Comparison of ENCODE assay signal across 10 mouse cellular contexts in the genomic region with DNA sequence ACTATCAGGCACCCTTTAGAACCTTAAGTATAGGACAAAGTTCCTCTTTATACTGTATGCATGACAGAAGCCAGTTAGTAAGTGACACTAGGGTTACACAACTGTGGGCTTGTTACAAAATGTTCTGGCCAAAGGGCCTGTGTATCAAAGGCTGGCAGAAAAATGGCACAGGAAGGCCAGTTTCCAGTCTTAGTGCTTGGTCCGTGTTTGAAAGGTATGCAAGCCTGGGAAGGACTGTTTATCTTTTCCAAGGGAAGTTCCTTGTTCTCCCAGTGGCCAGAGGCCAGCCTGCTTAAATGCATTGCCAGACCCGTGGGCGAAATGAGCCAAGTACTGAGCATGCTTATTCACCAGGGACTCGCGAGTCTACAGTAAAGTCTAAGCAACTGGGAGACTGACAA. TPM values are rescaled to one million over a fixed set of nuclear protein-coding genes. Genes with fewer than 3 reads are reported as not detected.
DNase-seq lines count a peak whose midpoint lies in the region; ATAC-seq and TF ChIP-seq lines count a peak whose summit lies in the region.
"Had no signal": no experiment of that assay in that cellular context is flagged by ENCODE, and none has a peak within 500 bp of the region (broad histone marks: within the 10 kb centered on the region; RNA-seq: fewer than 3 reads in every experiment).

No protein-coding gene starts in this region.

- no peak overlapping the region for H3K9ac ChIP-seq in embryonic facial prominence, embryonic 14.5 days (ENCODE audit: low read depth, low read length)
- no peak overlapping the region for H3K9ac ChIP-seq in ES-E14 (ENCODE audit: insufficient read depth, low read depth, low read length, poor library complexity, severe bottlenecking)
- H3K9ac ChIP-seq in liver, embryonic 14.5 days (replicated peaks), result no peak overlapping the region
- H3K9ac ChIP-seq: embryonic facial prominence, embryonic 15.5 days had no signal

- no peak overlapping the region for H3K4me3 ChIP-seq in embryonic facial prominence, embryonic 14.5 days (ENCODE audit: low read depth, low read length)
- H3K4me3 ChIP-seq in embryonic facial prominence, embryonic 10.5 days, result no peak overlapping the region
- no peak overlapping the region for H3K4me3 ChIP-seq in ES-E14 (ENCODE audit: insufficient read depth in 1 of 2, low read depth in 1 of 2, low read length in 2 of 2, poor library complexity in 1 of 2, severe bottlenecking in 1 of 2)
- no peak overlapping the region for H3K4me3 ChIP-seq in liver, embryonic 14.5 days (ENCODE audit: insufficient read depth in 1 of 2, low read depth in 2 of 2, low read length in 2 of 2)
- H3K4me3 ChIP-seq: embryonic facial prominence, embryonic 15.5 days had no signal

- in situ Hi-C loops in ES-E14 (cut with MboI; ENCODE audit: low sequenced_read_pairs in 2 of 2, unreplicated experiment in 2 of 2), result no loop called here

- H3K36me3 ChIP-seq in embryonic facial prominence, embryonic 14.5 days (ENCODE audit: control insufficient read depth, insufficient read depth, low read length), result peaks cover 61% of the 10 kb centered on the region
- peaks cover 91% of the 10 kb centered on the region for H3K36me3 ChIP-seq in embryonic facial prominence, embryonic 10.5 days (replicated peaks)
- peaks cover 14% of the 10 kb centered on the region for H3K36me3 ChIP-seq in ES-E14 (ENCODE audit: control insufficient read depth, insufficient read depth, low read length, poor library complexity, severe bottlenecking)
- H3K36me3 ChIP-seq in liver, embryonic 14.5 days (replicated peaks; ENCODE audit: control insufficient read depth, insufficient read depth, low read depth), result peaks cover 19% of the 10 kb centered on the region

- no peak overlapping the region for H3K4me2 ChIP-seq in embryonic facial prominence, embryonic 14.5 days (ENCODE audit: low read depth, low read length)
- H3K4me2 ChIP-seq in liver, embryonic 14.5 days (ENCODE audit: low read depth), result 0 out of 2 replicates have a peak overlapping the region, but pooled peaks have one; percentile 31
- H3K4me2 ChIP-seq: embryonic facial prominence, embryonic 15.5 days had no signal

- no peaks in the 10 kb centered on the region for H3K9me3 ChIP-seq in embryonic facial prominence, embryonic 14.5 days (ENCODE audit: control insufficient read depth, low read length)
- no peaks in the 10 kb centered on the region for H3K9me3 ChIP-seq in embryonic facial prominence, embryonic 10.5 days
- no peaks in the 10 kb centered on the region for H3K9me3 ChIP-seq in ES-E14 (ENCODE audit: control insufficient read depth, insufficient read depth, low read depth, low read length)
- H3K9me3 ChIP-seq in liver, embryonic 14.5 days (ENCODE audit: control insufficient read depth, low read length), result no peaks in the 10 kb centered on the region
- H3K9me3 ChIP-seq: embryonic facial prominence, embryonic 15.5 days had no signal

- H3K4me1 ChIP-seq in embryonic facial prominence, embryonic 14.5 days (ENCODE audit: control insufficient read depth, insufficient read depth, low read length), result no peaks in the 10 kb centered on the region
- no peaks in the 10 kb centered on the region for H3K4me1 ChIP-seq in embryonic facial prominence, embryonic 10.5 days
- no peaks in the 10 kb centered on the region for H3K4me1 ChIP-seq in ES-E14 (ENCODE audit: control insufficient read depth in 2 of 2, insufficient read depth in 2 of 2, low read length in 2 of 2, poor library complexity in 1 of 2)
- H3K4me1 ChIP-seq in liver, embryonic 14.5 days (replicated peaks; ENCODE audit: control insufficient read depth in 2 of 2, insufficient read depth in 2 of 2, low read length in 1 of 2), result peaks cover 0 to 7% of the 10 kb centered on the region in 2 experiments; a peak in 2 of 4 replicates
- H3K4me1 ChIP-seq: embryonic facial prominence, embryonic 15.5 days had no signal

- TF ChIP-seq EP300 in liver, embryonic 14.5 days (IDR thresholded peaks at IDR 0.05; ENCODE audit: low read depth), result no peak

- DNase-seq in embryonic facial prominence, embryonic 14.5 days (ENCODE audit: low spot score), result peak; percentile 24
- no peak for DNase-seq in embryonic facial prominence, embryonic 10.5 days (ENCODE audit: low spot score)
- DNase-seq in ES-E14 (ENCODE audit: low read depth, low spot score), result no peak
- DNase-seq in liver, embryonic 14.5 days (ENCODE audit: low read depth in 3 of 3, low spot score in 3 of 3), result peak in 2 of 3 experiments; percentile 20 to 40
- DNase-seq in skeletal muscle tissue, adult 2 months (ENCODE audit: low read depth, low spot score), result peak; percentile 88
- DNase-seq in thymus, postnatal 10 days (ENCODE audit: low spot score in 2 of 2), result no peak

- no peak for TF ChIP-seq CTCF in liver, embryonic 14.5 days (IDR thresholded peaks at IDR 0.05; ENCODE audit: low read depth)

- no peaks in the 10 kb centered on the region for H3K27me3 ChIP-seq in embryonic facial prominence, embryonic 14.5 days (replicated peaks; ENCODE audit: control insufficient read depth, insufficient read depth, low read length)
- no peaks in the 10 kb centered on the region for H3K27me3 ChIP-seq in embryonic facial prominence, embryonic 10.5 days (replicated peaks; ENCODE audit: low read depth, poor library complexity, severe bottlenecking)
- H3K27me3 ChIP-seq in liver, embryonic 14.5 days (ENCODE audit: control insufficient read depth, insufficient read depth, low read length), result no peaks in the 10 kb centered on the region
- H3K27me3 ChIP-seq: embryonic facial prominence, embryonic 15.5 days had no signal

- no peak for ATAC-seq in embryonic facial prominence, embryonic 14.5 days (ENCODE audit: low read depth)
- peak; percentile 89 for ATAC-seq in common myeloid progenitor, adult 5-6 weeks (replicated peaks; ENCODE audit: low read depth, poor library complexity, severe bottlenecking)
- ATAC-seq in hematopoietic stem cell, adult 5-6 weeks (replicated peaks in 1 of 2; ENCODE audit: insufficient read depth in 1 of 2, low FRiP score in 2 of 2, low TSS enrichment in 1 of 2, low read depth in 1 of 2, poor library complexity in 2 of 2, severe bottlenecking in 2 of 2), result peak; percentile 77 to 82
- peak; percentile 39; the same call in 1 of the 2 replicates for ATAC-seq in liver, embryonic 14.5 days (ENCODE audit: insufficient read depth)

- H3K27ac ChIP-seq in embryonic facial prominence, embryonic 14.5 days (replicated peaks; ENCODE audit: low read depth, low read length), result no peak overlapping the region
- no peak overlapping the region for H3K27ac ChIP-seq in embryonic facial prominence, embryonic 10.5 days (replicated peaks)
- H3K27ac ChIP-seq in ES-E14 (ENCODE audit: insufficient read depth, low read depth, low read length, poor library complexity, severe bottlenecking), result 0 out of 2 replicates have a peak overlapping the region, but pooled peaks have one; percentile 31
- H3K27ac ChIP-seq in liver, embryonic 14.5 days, result no peak overlapping the region
- H3K27ac ChIP-seq: embryonic facial prominence, embryonic 15.5 days had no signal

- WGBS in embryonic facial prominence, embryonic 14.5 days, result 75% methylated on average over 5 of the region's 5 CpGs
- 83% methylated on average over 5 of the region's 5 CpGs for WGBS in embryonic facial prominence, embryonic 10.5 days
- 55% methylated on average over 5 of the region's 5 CpGs for WGBS in liver, embryonic 14.5 days (ENCODE audit: insufficient replicate concordance)

TF ChIP-seq in ES-E14, 5 proteins besides CTCF, POLR2A, EP300 and RAD21 (continues in another document):
- TF ChIP-seq ZNF384 (IDR thresholded peaks at IDR 0.05; ENCODE audit: low read depth, low read length) (no peak), ZC3H11A (IDR thresholded peaks at IDR 0.05; ENCODE audit: borderline replicate concordance, low read depth, low read length) (no peak), HCFC1 (IDR thresholded peaks at IDR 0.05; ENCODE audit: borderline replicate concordance, insufficient read depth, low read length) (no peak), MAFK (IDR thresholded peaks at IDR 0.05; ENCODE audit: insufficient read depth, low read depth, low read length) (no peak)

RNA-seq across cellular contexts. Expression of gene Edc3, which starts 15.0 kb away (rescaled TPM):
- 22.1 and 25.0 TPM in 2 replicates for polyA plus RNA-seq in embryonic facial prominence, embryonic 14.5 days (2014; fragmentation: Nextera tagmentation; extraction: Ambion mirVana)
- 45.5 and 46.7 TPM in 2 replicates for polyA plus RNA-seq in embryonic facial prominence, embryonic 10.5 days (2016; fragmentation: Nextera tagmentation; extraction: Ambion mirVana)
- 10.2 TPM in 2 replicates for total RNA-seq in ES-E14 (2012; rRNA removed)
- total RNA-seq in common myeloid progenitor, adult 5-6 weeks (2017), result 7.2 and 9.8 TPM in 2 replicates
- 5.4 and 8.0 TPM in 2 replicates for total RNA-seq in hematopoietic stem cell, adult 5-6 weeks (2017)
- 6.9 and 7.2 TPM in 2 replicates for polyA plus RNA-seq in liver, embryonic 14.5 days (2012; rRNA removed)
- 10.3 and 12.8 TPM in 2 replicates for polyA plus RNA-seq in liver, embryonic 14.5 days (2014; fragmentation: Nextera tagmentation; extraction: Ambion mirVana)

RNA-seq across cellular contexts. Expression of gene Cyp1a1, which starts 35.6 kb away (rescaled TPM):
- 0.08 TPM in 1 of 2 replicates, not detected in the other for polyA plus RNA-seq in embryonic facial prominence, embryonic 14.5 days (2014; fragmentation: Nextera tagmentation; extraction: Ambion mirVana)
- 0.07 TPM in 1 of 2 replicates, not detected in the other for polyA plus RNA-seq in embryonic facial prominence, embryonic 10.5 days (2016; fragmentation: Nextera tagmentation; extraction: Ambion mirVana)
- total RNA-seq in ES-E14 (2012; rRNA removed), result 0.74 and 1.0 TPM in 2 replicates
- total RNA-seq in common myeloid progenitor, adult 5-6 weeks (2017), result 0.50 TPM in 1 of 2 replicates, not detected in the other
- total RNA-seq in hematopoietic stem cell, adult 5-6 weeks (2017), result not detected in 2 replicates
- polyA plus RNA-seq in liver, embryonic 14.5 days (2012; rRNA removed), result 0.13 and 0.15 TPM in 2 replicates
- polyA plus RNA-seq in liver, embryonic 14.5 days (2014; fragmentation: Nextera tagmentation; extraction: Ambion mirVana), result not detected in 2 replicates
- polyA plus RNA-seq: neural tube, embryonic 11.5 days had no signal

RNA-seq across cellular contexts. Expression of gene Cyp1a2, which starts 39.8 kb away (rescaled TPM):
- not detected in 2 replicates for polyA plus RNA-seq in embryonic facial prominence, embryonic 14.5 days (2014; fragmentation: Nextera tagmentation; extraction: Ambion mirVana)
- not detected in 2 replicates for polyA plus RNA-seq in embryonic facial prominence, embryonic 10.5 days (2016; fragmentation: Nextera tagmentation; extraction: Ambion mirVana)
- total RNA-seq in ES-E14 (2012; rRNA removed), result 0.67 and 0.69 TPM in 2 replicates
- total RNA-seq in common myeloid progenitor, adult 5-6 weeks (2017), result not detected in 2 replicates
- total RNA-seq in hematopoietic stem cell, adult 5-6 weeks (2017), result not detected in 2 replicates
- polyA plus RNA-seq in liver, embryonic 14.5 days (2012; rRNA removed), result 0.06 and 0.11 TPM in 2 replicates
- polyA plus RNA-seq in liver, embryonic 14.5 days (2014; fragmentation: Nextera tagmentation; extraction: Ambion mirVana), result 0.11 and 0.18 TPM in 2 replicates
- polyA plus RNA-seq: embryonic facial prominence, embryonic 15.5 days; neural tube, embryonic 11.5 days had no signal

RNA-seq across cellular contexts. Expression of gene Clk3, which starts 42.3 kb away (rescaled TPM):
- polyA plus RNA-seq in embryonic facial prominence, embryonic 14.5 days (2014; fragmentation: Nextera tagmentation; extraction: Ambion mirVana), result 54.7 and 59.6 TPM in 2 replicates
- 93.6 and 94.8 TPM in 2 replicates for polyA plus RNA-seq in embryonic facial prominence, embryonic 10.5 days (2016; fragmentation: Nextera tagmentation; extraction: Ambion mirVana)
- 38.3 and 41.5 TPM in 2 replicates for total RNA-seq in ES-E14 (2012; rRNA removed)
- 38.1 and 40.5 TPM in 2 replicates for total RNA-seq in common myeloid progenitor, adult 5-6 weeks (2017)
- total RNA-seq in hematopoietic stem cell, adult 5-6 weeks (2017), result 73.3 and 89.1 TPM in 2 replicates
- polyA plus RNA-seq in liver, embryonic 14.5 days (2012; rRNA removed), result 110 and 136 TPM in 2 replicates
- polyA plus RNA-seq in liver, embryonic 14.5 days (2014; fragmentation: Nextera tagmentation; extraction: Ambion mirVana), result 88.0 and 95.0 TPM in 2 replicates

Comparison
In these comparisons a context has a peak if more than half of its experiments do, and no peak if none do; other contexts are left out.
1. DNase-seq: peak in embryonic facial prominence, embryonic 14.5 days (single experiment), liver, embryonic 14.5 days (2 of 3) and skeletal muscle tissue, adult 2 months (single experiment); none in embryonic facial prominence, embryonic 10.5 days (single experiment), ES-E14 (single experiment) and thymus, postnatal 10 days (0 of 2).